Mouse (Mus musculus): ENCODE measurements around the gene Tmem144. TPM values are rescaled to one million over a fixed set of nuclear protein-coding genes. Genes with fewer than 3 reads are reported as not detected.

Tmem144 gene
- total and polyA plus RNA-seq, 3 experiments = 0.59 to 2.0 (median 1.3) TPM

- Histone ChIP-seq H3K36me3 (replicated peaks in 1 of 2; ENCODE audit: control insufficient read depth in 1 of 2, insufficient read depth in 1 of 2, low read length in 1 of 2) (peaks cover 0 to 14% of the 10 kb centered on the region in 2 experiments), H3K27ac (ENCODE audit: insufficient read depth, low read depth) (no peak overlapping the region), H3K79me2 (replicated peaks; ENCODE audit: control insufficient read depth, extremely low read depth, insufficient read depth, poor library complexity, severe bottlenecking) (no peaks in the 10 kb centered on the region), H3K4me3 (replicated peaks in 1 of 3; ENCODE audit: low read depth in 2 of 3, low read length in 2 of 3, poor library complexity in 1 of 3) (no peak overlapping the region), H3K4me2 (ENCODE audit: insufficient read depth, low read depth, poor library complexity, severe bottlenecking) (no peak overlapping the region), H3K27me3 (replicated peaks) (no peaks in the 10 kb centered on the region), H3K9ac (ENCODE audit: insufficient read depth, low read depth) (no peak overlapping the region), H3K9me3 (replicated peaks; ENCODE audit: low read length) (no peaks in the 10 kb centered on the region), H3K4me1 (ENCODE audit: control insufficient read depth in 1 of 2, insufficient read depth in 2 of 2) (peaks cover 0 to 39% of the 10 kb centered on the region in 2 experiments; a peak in 2 of 4 replicates)
- in situ Hi-C loops (cut with MboI; ENCODE audit: low pct_ligation_motif_present, low pct_unique_long_range_greater_than_20kb, low sequenced_read_pairs) = no loop called here
- dilution Hi-C loops (cut with MboI; ENCODE audit: extremely low pct_ligation_motif_present, extremely low pct_unique_long_range_greater_than_20kb, low sequenced_read_pairs) = no loop called here
- no peak for DNase-seq (ENCODE audit: extremely low read depth)
- TF ChIP-seq ZC3H11A (IDR thresholded peaks at IDR 0.05; ENCODE audit: low read depth, low read length) (no peak), RAD21 (IDR thresholded peaks at IDR 0.05; ENCODE audit: low read depth, low read length) (no peak), MEF2A (IDR thresholded peaks at IDR 0.05; ENCODE audit: borderline replicate concordance, low read depth, low read length) (no peak), USF1 (IDR thresholded peaks at IDR 0.05; ENCODE audit: low read depth, low read length) (no peak), CHD1 (IDR thresholded peaks at IDR 0.05; ENCODE audit: low read depth, low read length) (no peak), NELFE (IDR thresholded peaks at IDR 0.05; ENCODE audit: low read depth, low read length) (no peak), TBP (conservative IDR thresholded peaks at IDR 0.05; ENCODE audit: low read depth, low read length) (no peak), EP300 (IDR thresholded peaks at IDR 0.05; ENCODE audit: low read length) (no peak), HCFC1 (IDR thresholded peaks at IDR 0.05; ENCODE audit: low read depth, low read length) (no peak), ZKSCAN1 (IDR thresholded peaks at IDR 0.05; ENCODE audit: borderline replicate concordance, low read depth, low read length) (no peak), ETS1 (conservative IDR thresholded peaks at IDR 0.05; ENCODE audit: low read depth, low read length) (no peak), KAT2A (IDR thresholded peaks at IDR 0.05; ENCODE audit: insufficient replicate concordance, low read length) (no peak), JUN (IDR thresholded peaks at IDR 0.05; ENCODE audit: insufficient read depth, low read depth, low read length) (no peak), PAX5 (IDR thresholded peaks at IDR 0.05; ENCODE audit: low read length) (no peak), ELF1 (IDR thresholded peaks at IDR 0.05; ENCODE audit: low read depth, low read length) (no peak)
Measured at GRCm38 (mm10) chr3:79887966-79888365, 35.4 kb upstream of the Tmem144 start.

GRCm38 (mm10) chr3:79887161-79887855 lies 34.7 kb upstream of the Tmem144 start:
- no peak for DNase-seq (ENCODE audit: extremely low read depth)
- TF ChIP-seq TCF12 (IDR thresholded peaks at IDR 0.05; ENCODE audit: low read depth, low read length) = no peak
- in situ Hi-C loops (cut with MboI; ENCODE audit: low pct_ligation_motif_present, low pct_unique_long_range_greater_than_20kb, low sequenced_read_pairs) = no loop called here
- H3K9ac ChIP-seq (ENCODE audit: insufficient read depth, low read depth) = no peak overlapping the region
- dilution Hi-C loops (cut with MboI; ENCODE audit: extremely low pct_ligation_motif_present, extremely low pct_unique_long_range_greater_than_20kb, low sequenced_read_pairs) = no loop called here
- no peaks in the 10 kb centered on the region for H3K79me2 ChIP-seq (replicated peaks; ENCODE audit: control insufficient read depth, extremely low read depth, insufficient read depth, poor library complexity, severe bottlenecking)
- H3K36me3 ChIP-seq (replicated peaks in 1 of 2; ENCODE audit: control insufficient read depth in 1 of 2, insufficient read depth in 1 of 2, low read length in 1 of 2) = peaks cover 0 to 14% of the 10 kb centered on the region in 2 experiments
- no peak overlapping the region for H3K4me2 ChIP-seq (ENCODE audit: insufficient read depth, low read depth, poor library complexity, severe bottlenecking)
- H3K27me3 ChIP-seq (replicated peaks) = no peaks in the 10 kb centered on the region
- H3K4me1 ChIP-seq (ENCODE audit: control insufficient read depth in 1 of 2, insufficient read depth in 2 of 2) = peaks cover 0 to 39% of the 10 kb centered on the region in 2 experiments; a peak in 2 of 4 replicates
- H3K27ac ChIP-seq (ENCODE audit: insufficient read depth, low read depth) = no peak overlapping the region
- H3K4me3 ChIP-seq (replicated peaks in 1 of 3; ENCODE audit: low read depth in 2 of 3, low read length in 2 of 3, poor library complexity in 1 of 3) = no peak overlapping the region
- H3K9me3 ChIP-seq (replicated peaks; ENCODE audit: low read length) = no peaks in the 10 kb centered on the region
